Mouse (Mus musculus) midbrain, embryonic 16.5 days (tissue): Measurements from ENCODE around the gene Fgr. TPM values are rescaled to one million over a fixed set of nuclear protein-coding genes. Genes with fewer than 3 reads are reported as not detected.

Experiments
- ATAC-seq: fragments of 200-750 bp; cut with Nextera tagmentation; 2 replicates; pipeline ENCODE4 v1.8.0; 2017; ENCODE audit warnings: moderate TSS enrichment
- H3K27ac ChIP-seq: fragments of 300-500 bp; sonication (generic); 2 replicates; pipeline ENCODE4 v1.5.1; 2014; ENCODE audit warnings: mild to moderate bottlenecking, low read length, mixed read lengths
- H3K27me3 ChIP-seq: fragments of 300-500 bp; sonication (generic); 2 replicates; pipeline ENCODE4 v1.6.1; 2014; ENCODE audit warnings: low read depth, low read length, mixed read lengths; ENCODE audit not compliant: control insufficient read depth, insufficient read depth
- H3K36me3 ChIP-seq: fragments of 300-500 bp; sonication (generic); 2 replicates; pipeline ENCODE4 v1.6.1; 2014; ENCODE audit warnings: mild to moderate bottlenecking, low read length, moderate library complexity, mixed read lengths; ENCODE audit not compliant: control insufficient read depth, insufficient read depth
- H3K4me1 ChIP-seq: fragments of 300-500 bp; sonication (generic); 2 replicates; pipeline ENCODE4 v1.6.1; 2014; ENCODE audit warnings: mild to moderate bottlenecking, low read length, mixed read lengths; ENCODE audit not compliant: control insufficient read depth, insufficient read depth
- H3K4me2 ChIP-seq: fragments of 300-500 bp; sonication (generic); 2 replicates; pipeline ENCODE4 v1.6.1; 2014; ENCODE audit warnings: mild to moderate bottlenecking, low read length, mixed read lengths
- H3K4me3 ChIP-seq: fragments of 300-500 bp; sonication (generic); 2 replicates; pipeline ENCODE4 v1.5.1; 2014; ENCODE audit warnings: low read depth, mild to moderate bottlenecking, low read length, moderate library complexity, mixed read lengths
- H3K9ac ChIP-seq: fragments of 300-500 bp; sonication (generic); 2 replicates; pipeline ENCODE4 v1.6.1; 2014; ENCODE audit warnings: low read depth, low read length, mixed read lengths
- H3K9me3 ChIP-seq: fragments of 300-500 bp; sonication (generic); replicated peaks from 2 replicates; pipeline ENCODE4 v1.6.1; 2014; ENCODE audit warnings: mild to moderate bottlenecking, low read length, mixed read lengths; ENCODE audit not compliant: control insufficient read depth, poor library complexity, severe bottlenecking
- WGBS: fragments of 180-500 bp; shearing (Covaris S2); extraction: QIAGEN DNeasy Blood & Tissue Kit; methylation state at CpG from one replicate; pipeline ENCODE4 v1.1.7; 2014; 5-methylcytosine and 5-hydroxymethylcytosine counted together
- polyA plus RNA-seq: library from polyadenylated mRNA; unstranded; fragments of >200 nt; fragmentation: Nextera tagmentation; extraction: Ambion mirVana; gene quantifications from 2 replicates; pipeline ENCODE4 v1.2.1, GENCODE M21; 2015

Fgr gene
- polyA plus RNA-seq, 1 experiment from 2014 or later, result 0.05 TPM

GRCm38 (mm10) chr4:133034478-133034877 lies 60.6 kb downstream of the Fgr start:
- WGBS, result 77% methylated on average over 10 of the region's 10 CpGs
- Histone ChIP-seq H3K4me2 (no peak overlapping the region), H3K4me3 (no peak overlapping the region), H3K9ac (no peak overlapping the region), H3K9me3 (no peaks in the 10 kb centered on the region), H3K4me1 (peaks cover 25% of the 10 kb centered on the region), H3K27ac (no peak overlapping the region), H3K36me3 (no peaks in the 10 kb centered on the region), H3K27me3 (no peaks in the 10 kb centered on the region; the same call in 1 of the 2 replicates)
- ATAC-seq, result no peak

GRCm38 (mm10) chr4:133035446-133035845 lies 61.6 kb downstream of the Fgr start:
- 88% methylated on average over 1 of the region's 1 CpGs for WGBS
- Histone ChIP-seq H3K9ac (no peak overlapping the region), H3K9me3 (no peaks in the 10 kb centered on the region), H3K4me1 (peaks cover 33% of the 10 kb centered on the region), H3K27me3 (no peaks in the 10 kb centered on the region; the same call in 1 of the 2 replicates), H3K27ac (no peak overlapping the region), H3K36me3 (no peaks in the 10 kb centered on the region), H3K4me2 (no peak overlapping the region), H3K4me3 (no peak overlapping the region)
- ATAC-seq, result no peak

- Histone ChIP-seq H3K36me3 (no peaks in the 10 kb centered on the region), H3K9ac (no peak overlapping the region), H3K27me3 (no peaks in the 10 kb centered on the region; the same call in 1 of the 2 replicates), H3K4me3 (no peak overlapping the region), H3K4me2 (no peak overlapping the region), H3K4me1 (peaks cover 37% of the 10 kb centered on the region), H3K27ac (no peak overlapping the region), H3K9me3 (no peaks in the 10 kb centered on the region)
- ATAC-seq, result no peak
- 79% methylated on average over 3 of the region's 3 CpGs for WGBS
Observed at GRCm38 (mm10) chr4:133035946-133036345, 62.1 kb downstream of the Fgr start.

GRCm38 (mm10) chr4:133037293-133037692 lies 63.4 kb downstream of the Fgr start:
- Histone ChIP-seq H3K9me3 (no peaks in the 10 kb centered on the region), H3K4me2 (no peak overlapping the region), H3K4me3 (no peak overlapping the region), H3K4me1 (peaks cover 50% of the 10 kb centered on the region), H3K27ac (no peak overlapping the region), H3K36me3 (no peaks in the 10 kb centered on the region), H3K27me3 (no peaks in the 10 kb centered on the region; the same call in 1 of the 2 replicates), H3K9ac (no peak overlapping the region)
- 42% methylated on average over 9 of the region's 9 CpGs for WGBS
- ATAC-seq, result no peak

- H3K4me1 ChIP-seq, result peaks cover 55% of the 10 kb centered on the region
Observed at GRCm38 (mm10) chr4:133037798-133038197, 63.9 kb downstream of the Fgr start.

GRCm38 (mm10) chr4:133038521-133039115 lies 64.7 kb downstream of the Fgr start:
- Histone ChIP-seq H3K9me3 (no peaks in the 10 kb centered on the region), H3K4me1 (peaks cover 63% of the 10 kb centered on the region), H3K9ac (peak overlapping the region; percentile 81), H3K4me2 (peak overlapping the region; percentile 99), H3K27ac (peak overlapping the region; percentile 58; the same call in 1 of the 2 replicates), H3K36me3 (no peaks in the 10 kb centered on the region), H3K27me3 (no peaks in the 10 kb centered on the region; the same call in 1 of the 2 replicates), H3K4me3 (peak overlapping the region; percentile 53)
- WGBS, result 2% methylated on average over 51 of the region's 76 CpGs
- no peak for ATAC-seq

More at GRCm38 (mm10) chr4:133037798-133038197, 63.9 kb downstream of the Fgr start:
- Histone ChIP-seq H3K27ac (no peak overlapping the region), H3K9ac (no peak overlapping the region), H3K9me3 (no peaks in the 10 kb centered on the region), H3K27me3 (no peaks in the 10 kb centered on the region; the same call in 1 of the 2 replicates), H3K36me3 (no peaks in the 10 kb centered on the region), H3K4me2 (peak overlapping the region; percentile 99), H3K4me3 (no peak overlapping the region; the same call in 1 of the 2 replicates)
- WGBS, result 36% methylated on average over 6 of the region's 6 CpGs
- no peak for ATAC-seq

GRCm38 (mm10) chr4:133039116-133039819 lies 65.4 kb downstream of the Fgr start:
- Histone ChIP-seq H3K4me2 (peak overlapping the region; percentile 99), H3K4me3 (peak overlapping the region; percentile 53), H3K27ac (peak overlapping the region; percentile 58; the same call in 1 of the 2 replicates), H3K27me3 (no peaks in the 10 kb centered on the region; the same call in 1 of the 2 replicates), H3K36me3 (no peaks in the 10 kb centered on the region), H3K9me3 (no peaks in the 10 kb centered on the region), H3K9ac (peak overlapping the region; percentile 81), H3K4me1 (peaks cover 69% of the 10 kb centered on the region)
- WGBS, result 2% methylated on average over 34 of the region's 77 CpGs
- ATAC-seq, result no peak

- no peak for ATAC-seq
- H3K9ac ChIP-seq, result no peak overlapping the region
Observed at GRCm38 (mm10) chr4:133039832-133040231, 65.9 kb downstream of the Fgr start.

More at GRCm38 (mm10) chr4:133039832-133040231, 65.9 kb downstream of the Fgr start:
- Histone ChIP-seq H3K27ac (no peak overlapping the region), H3K9me3 (no peaks in the 10 kb centered on the region), H3K36me3 (no peaks in the 10 kb centered on the region), H3K4me2 (peak overlapping the region; percentile 99), H3K4me1 (peaks cover 75% of the 10 kb centered on the region), H3K27me3 (no peaks in the 10 kb centered on the region; the same call in 1 of the 2 replicates), H3K4me3 (peak overlapping the region; percentile 53)
- WGBS, result 11% methylated on average over 18 of the region's 18 CpGs
